Mouse (Mus musculus): ENCODE data around the gene Palm. TPM values are rescaled to one million over a fixed set of nuclear protein-coding genes. Genes with fewer than 3 reads are reported as not detected.
A peak's percentile ranks its signal among the peaks of the same experiment; 100 is the strongest.

The Palm gene
- total RNA-seq, 2 experiments from 2014 or later: 18.1 to 23.0 TPM

DNA sequence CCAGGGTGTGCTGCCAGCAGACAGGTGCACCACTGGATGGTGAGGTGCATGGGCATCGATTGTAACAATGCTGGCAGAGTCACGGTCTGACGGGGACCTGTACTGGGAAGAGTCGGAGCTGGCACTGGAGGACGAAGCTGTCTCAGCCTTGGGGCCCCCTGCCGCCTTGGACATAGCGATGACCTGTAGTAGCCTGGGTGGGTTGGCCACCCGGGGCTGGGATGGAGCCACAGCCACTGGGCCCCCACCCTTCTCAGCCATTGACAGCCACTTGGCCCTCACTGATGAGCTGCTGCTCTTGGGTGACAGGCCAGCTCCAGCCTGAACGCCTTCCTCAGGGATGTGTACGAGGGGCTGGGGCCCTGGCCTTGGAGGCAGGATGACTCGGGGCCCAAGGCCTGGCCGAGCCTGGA lies 71.8 kb downstream of the Palm start:
- Histone ChIP-seq H3K27ac (no peak overlapping the region), H3K4me3 (no peak overlapping the region)
- intact Hi-C loops (cut with DNase I): no loop called here
- peak; percentile 33 for DNase-seq
- TF ChIP-seq CTCF (IDR thresholded peaks at IDR 0.05): no peak

DNA sequence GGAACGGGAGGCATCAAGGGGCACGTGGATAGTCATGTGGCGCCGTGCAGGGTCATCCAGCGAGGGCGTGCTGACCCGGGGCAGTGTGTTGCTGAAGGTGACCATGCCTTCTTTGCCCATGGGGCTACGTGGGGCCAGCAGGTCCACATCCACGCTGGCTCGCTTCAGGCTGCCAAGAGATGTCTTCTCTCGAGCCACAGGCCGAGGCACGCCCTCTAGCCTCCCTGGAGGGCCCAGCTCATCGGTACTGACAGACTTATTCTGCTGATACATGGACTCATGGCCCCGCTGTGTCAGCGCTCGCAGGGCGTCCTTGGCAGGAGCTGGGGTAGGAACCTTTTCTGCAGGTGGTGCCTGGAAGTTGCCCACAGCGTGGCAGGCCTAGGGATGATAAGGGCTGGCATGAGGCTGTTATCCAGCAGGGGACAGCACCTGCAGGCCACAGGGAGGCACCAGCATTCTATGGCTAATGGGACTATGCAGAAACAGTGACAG lies 72.5 kb downstream of the Palm start:
- intact Hi-C loops (cut with DNase I): no loop called here
- DNase-seq: peak; percentile 53
- TF ChIP-seq CTCF (IDR thresholded peaks at IDR 0.05): peak; percentile 16; the same call in 1 of the 2 replicates
- H3K27ac ChIP-seq: no peak overlapping the region
- no peak overlapping the region for H3K4me3 ChIP-seq

DNA sequence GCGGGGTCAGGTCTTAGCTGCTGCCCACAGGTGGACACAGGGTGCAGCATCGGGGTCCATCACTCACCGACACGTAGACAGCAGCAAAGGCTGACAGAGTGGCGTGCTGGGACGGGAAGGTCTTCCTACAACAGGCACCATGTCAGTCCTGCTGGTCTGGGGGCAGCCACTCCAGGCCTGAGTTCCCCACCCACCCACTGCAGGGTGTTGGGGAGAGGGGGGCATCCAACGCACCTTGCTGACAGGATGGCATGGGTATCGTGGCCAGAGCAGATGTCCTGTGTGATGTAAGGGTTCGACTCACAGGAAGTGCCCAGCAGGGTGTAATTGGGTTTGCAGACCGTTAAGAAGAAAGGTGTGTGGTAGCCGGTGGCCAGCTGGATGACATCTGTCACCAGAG lies 73.2 kb downstream of the Palm start:
- TF ChIP-seq CTCF (IDR thresholded peaks at IDR 0.05): no peak
- intact Hi-C loops (cut with DNase I): no loop called here
- no peak for DNase-seq
- Histone ChIP-seq H3K27ac (no peak overlapping the region), H3K4me3 (no peak overlapping the region)

Small RNAs within 50 kb of the gene (microRNA-seq; reads per million reads assigned to microRNA genes)
- not detected for gene Mir6910

Other genes starting within 250 kb of the Palm start
- 10 to 100 TPM; 15.8 to 18.9 TPM for gene Mier2, start 238.4 kb upstream of the Palm start, total RNA-seq (2021)
- gene Theg, start 206.2 kb upstream of the Palm start, total RNA-seq (2021): not detected
- under 1 TPM; 0.20 to 0.51 TPM for gene C2cd4c, start 179.5 kb upstream of the Palm start, total RNA-seq (2021)
- gene Shc2, start 155.7 kb upstream of the Palm start, total RNA-seq (2021): 1 to 10 TPM; 3.2 to 7.5 TPM
- gene Odf3l2, start 147.8 kb upstream of the Palm start, total RNA-seq (2021): 100 to 1,000 TPM in 1 of 2 experiments, 10 to 100 TPM in 1; 56.6 to 180 TPM
- not detected for gene Madcam1, start 129.0 kb upstream of the Palm start, total RNA-seq (2021)
- gene Tpgs1, start 124.2 kb upstream of the Palm start, total RNA-seq (2021): 10 to 100 TPM; 18.4 to 19.2 TPM
- gene Cdc34, start 111.4 kb upstream of the Palm start, total RNA-seq (2021): 100 to 1,000 TPM; 366 to 415 TPM
- gene Gzmm, start 104.6 kb upstream of the Palm start, total RNA-seq (2021): 1 to 10 TPM; 7.2 to 9.8 TPM
- gene Bsg, start 89.1 kb upstream of the Palm start, total RNA-seq (2021): 100 to 1,000 TPM; 650 to 652 TPM
- under 1 TPM; 0.47 to 0.84 TPM for gene Hcn2, start 76.9 kb upstream of the Palm start, total RNA-seq (2021)
- 10 to 100 TPM; 27.0 to 40.8 TPM for gene Polrmt, start 47.0 kb upstream of the Palm start, total RNA-seq (2021)
- not detected for gene Fgf22, start 38.5 kb upstream of the Palm start, total RNA-seq (2021)
- 10 to 100 TPM; 46.1 to 53.6 TPM for gene Rnf126, start 26.6 kb upstream of the Palm start, total RNA-seq (2021)
- gene Fstl3, start 16.3 kb upstream of the Palm start, total RNA-seq (2021): 1 to 10 TPM; 1.0 to 1.5 TPM
- gene Prss57, start 2.6 kb upstream of the Palm start, total RNA-seq (2021): not detected
- gene Misp, start 27.4 kb downstream of the Palm start, total RNA-seq (2021): not detected
- gene Ptbp1, start 60.9 kb downstream of the Palm start, total RNA-seq (2021): 10 to 100 TPM; 18.8 to 25.1 TPM
- not detected for gene Prtn3, start 80.9 kb downstream of the Palm start, total RNA-seq (2021)
- gene Plppr3, start 81.1 kb downstream of the Palm start, total RNA-seq (2021): under 1 TPM in 1 of 2 experiments, not detected in 1; 0.17 TPM
- gene Elane, start 92.7 kb downstream of the Palm start, total RNA-seq (2021): not detected
- 10 to 100 TPM; 12.9 to 77.1 TPM for gene Cfd, start 97.3 kb downstream of the Palm start, total RNA-seq (2021)
- gene Med16, start 115.4 kb downstream of the Palm start, total RNA-seq (2021): 10 to 100 TPM; 32.6 to 37.2 TPM
- not detected for gene Gm26602, start 117.3 kb downstream of the Palm start, total RNA-seq (2021)
- under 1 TPM; 0.17 to 0.23 TPM for gene Kiss1r, start 123.4 kb downstream of the Palm start, total RNA-seq (2021)
- gene R3hdm4, start 127.6 kb downstream of the Palm start, total RNA-seq (2021): 100 to 1,000 TPM; 107 to 121 TPM
- gene Arid3a, start 133.5 kb downstream of the Palm start, total RNA-seq (2021): 1 to 10 TPM; 1.8 to 2.1 TPM
- gene Wdr18, start 166.6 kb downstream of the Palm start, total RNA-seq (2021): 10 to 100 TPM; 19.7 to 22.0 TPM
- gene Grin3b, start 177.1 kb downstream of the Palm start, total RNA-seq (2021): under 1 TPM; 0.25 to 0.28 TPM
- 10 to 100 TPM; 70.9 to 75.1 TPM for gene Tmem259, start 190.8 kb downstream of the Palm start, total RNA-seq (2021)
- gene Cnn2, start 195.0 kb downstream of the Palm start, total RNA-seq (2021): 1 to 10 TPM; 3.9 to 9.7 TPM
- gene Abca7, start 202.9 kb downstream of the Palm start, total RNA-seq (2021): 1 to 10 TPM; 6.7 to 7.2 TPM
- gene Arhgap45, start 223.1 kb downstream of the Palm start, total RNA-seq (2021): 1 to 10 TPM in 1 of 2 experiments, under 1 TPM in 1; 0.97 to 1.4 TPM
- 10 to 100 TPM; 42.0 to 50.9 TPM for gene Polr2e, start 246.2 kb downstream of the Palm start, total RNA-seq (2021)

Measured in gastrocnemius, adult 2 months (tissue).